Mouse (Mus musculus) liver, postnatal 0 days (tissue): Measurements from ENCODE around the gene Ppp4c. TPM values are rescaled to one million over a fixed set of nuclear protein-coding genes. Genes with fewer than 3 reads are reported as not detected.

Experiments
- ATAC-seq: fragments of 200-750 bp; cut with Nextera tagmentation; 2 replicates; pipeline ENCODE4 v1.8.0; 2017; ENCODE audit warnings: mild to moderate bottlenecking, moderate library complexity
- DNase-seq: peaks from one replicate; pipeline ENCODE4 v3.0.0-alpha.2; 2016
- H3K27ac ChIP-seq: fragments of 300-500 bp; sonication (generic); 2 replicates; pipeline ENCODE4 v1.5.1; 2014; ENCODE audit warnings: antibody characterized with exemption, moderate library complexity, mild to moderate bottlenecking, low read depth
- H3K27me3 ChIP-seq: fragments of 300-500 bp; sonication (generic); 2 replicates; pipeline ENCODE4 v1.6.1; 2014; ENCODE audit warnings: low read length, control low read depth, mixed read lengths; ENCODE audit not compliant: insufficient read depth
- H3K36me3 ChIP-seq: fragments of 300-500 bp; sonication (generic); replicated peaks from 2 replicates; pipeline ENCODE4 v1.6.1; 2014; ENCODE audit warnings: mild to moderate bottlenecking, control low read depth, low read length, moderate library complexity, mixed read lengths; ENCODE audit not compliant: insufficient read depth
- H3K4me1 ChIP-seq: fragments of 300-500 bp; sonication (generic); 2 replicates; pipeline ENCODE4 v1.6.1; 2014; ENCODE audit warnings: antibody characterized with exemption, mild to moderate bottlenecking, control low read depth; ENCODE audit not compliant: insufficient read depth
- H3K4me2 ChIP-seq: fragments of 300-500 bp; sonication (generic); 2 replicates; pipeline ENCODE4 v1.6.1; 2014; ENCODE audit warnings: low read depth, mild to moderate bottlenecking, low read length, moderate library complexity, mixed read lengths
- H3K4me3 ChIP-seq: fragments of 300-500 bp; sonication (generic); 2 replicates; pipeline ENCODE4 v1.5.1; 2014; ENCODE audit warnings: low read depth, low read length
- H3K9ac ChIP-seq: fragments of 300-500 bp; sonication (generic); replicated peaks from 2 replicates; pipeline ENCODE4 v1.6.1; 2014; ENCODE audit warnings: mild to moderate bottlenecking, moderate library complexity
- H3K9me3 ChIP-seq: fragments of 300-500 bp; sonication (generic); 2 replicates; pipeline ENCODE4 v1.6.1; 2016; ENCODE audit warnings: mild to moderate bottlenecking, control low read depth, low read length, mixed read lengths
- CTCF ChIP-seq: sonication (generic); IDR thresholded peaks from 2 replicates; pipeline ENCODE4 v1.5.1; 2016; ENCODE audit warnings: antibody characterized with exemption, low read depth
- EP300 ChIP-seq: IDR thresholded peaks from 2 replicates; pipeline ENCODE4 v1.6.1; 2016; ENCODE audit warnings: antibody characterized with exemption, low read depth, mild to moderate bottlenecking
- WGBS: fragments of 180-500 bp; shearing (Covaris S2); extraction: QIAGEN DNeasy Blood & Tissue Kit; methylation state at CpG from one replicate; pipeline ENCODE4 v1.1.7; 2014; ENCODE audit not compliant: insufficient replicate concordance; 5-methylcytosine and 5-hydroxymethylcytosine counted together
- polyA plus RNA-seq: library from polyadenylated mRNA; unstranded; fragments of >200 nt; fragmentation: Nextera tagmentation; extraction: Ambion mirVana; gene quantifications from 2 replicates; pipeline ENCODE4 v1.2.1, GENCODE M21; 2015

Gene Ppp4c
- polyA plus RNA-seq, 1 experiment from 2014 or later: 69.9 TPM

- DNase-seq (no peak), ATAC-seq (no peak)
- Histone ChIP-seq H3K27me3 (peaks cover 37% of the 10 kb centered on the region), H3K36me3 (no peaks in the 10 kb centered on the region), H3K27ac (no peak overlapping the region), H3K4me1 (no peaks in the 10 kb centered on the region), H3K9me3 (no peaks in the 10 kb centered on the region), H3K4me2 (no peak overlapping the region), H3K9ac (no peak overlapping the region), H3K4me3 (no peak overlapping the region)
- WGBS: 19% methylated on average over 10 of the region's 10 CpGs
- TF ChIP-seq EP300: no peak
- no peak for TF ChIP-seq CTCF
Measured at GRCm38 (mm10) chr7:126823940-126824339, 31.6 kb upstream of the Ppp4c start.

DNA sequence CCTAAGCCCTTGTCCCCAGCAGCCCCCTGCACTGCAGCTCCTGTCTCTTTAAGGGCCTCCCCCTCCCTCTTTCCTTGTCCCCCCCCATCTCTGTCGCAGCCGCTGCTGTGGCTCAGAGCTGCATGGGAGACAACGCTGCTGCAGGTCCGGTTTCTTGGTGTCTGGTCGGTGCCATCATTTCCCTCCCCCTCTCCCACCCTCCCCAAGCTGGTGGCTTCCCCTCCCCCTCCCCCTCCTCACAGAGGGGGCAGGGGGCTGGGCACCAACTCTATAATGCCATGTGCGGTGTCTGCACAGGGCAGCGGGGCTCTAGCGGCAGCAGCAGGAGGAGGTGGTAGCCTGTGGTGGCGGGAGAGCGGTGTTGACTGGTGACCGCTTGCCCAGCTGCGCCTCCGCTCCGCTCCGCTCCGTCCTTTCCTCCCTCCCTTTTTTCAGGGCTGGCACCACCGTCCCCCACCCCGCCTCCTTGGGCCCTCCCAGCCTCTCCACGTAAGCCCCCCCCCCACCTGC, 31.0 kb upstream of the Ppp4c start:
- Histone ChIP-seq H3K27me3 (peaks cover 33% of the 10 kb centered on the region), H3K27ac (no peak overlapping the region), H3K4me1 (no peaks in the 10 kb centered on the region), H3K36me3 (no peaks in the 10 kb centered on the region), H3K9ac (no peak overlapping the region), H3K4me2 (no peak overlapping the region), H3K9me3 (no peaks in the 10 kb centered on the region), H3K4me3 (no peak overlapping the region)
- no peak for TF ChIP-seq EP300
- no peak for TF ChIP-seq CTCF
- ATAC-seq (no peak), DNase-seq (no peak)
- 6% methylated on average over 17 of the region's 19 CpGs for WGBS

GRCm38 (mm10) chr7:126822741-126823140, 30.4 kb upstream of the Ppp4c start:
- no peak for DNase-seq
- 45% methylated on average over 9 of the region's 9 CpGs for WGBS
- ATAC-seq: 0 out of 2 replicates have a peak, but pooled peaks have one; percentile 2
- peaks cover 33% of the 10 kb centered on the region for H3K27me3 ChIP-seq
- H3K36me3 ChIP-seq: no peaks in the 10 kb centered on the region
- TF ChIP-seq EP300: no peak
- TF ChIP-seq CTCF: no peak
- no peaks in the 10 kb centered on the region for H3K4me1 ChIP-seq
- no peak overlapping the region for H3K27ac ChIP-seq
- no peaks in the 10 kb centered on the region for H3K9me3 ChIP-seq
- H3K9ac ChIP-seq: no peak overlapping the region
- no peak overlapping the region for H3K4me3 ChIP-seq
- no peak overlapping the region for H3K4me2 ChIP-seq

GRCm38 (mm10) chr7:126821835-126822511, 29.7 kb upstream of the Ppp4c start:
- no peaks in the 10 kb centered on the region for H3K4me1 ChIP-seq
- H3K9ac ChIP-seq: no peak overlapping the region
- peak; percentile 63 for ATAC-seq
- TF ChIP-seq EP300 (no peak), CTCF (peak; percentile 96)
- no peak overlapping the region for H3K4me2 ChIP-seq
- peaks cover 33% of the 10 kb centered on the region for H3K27me3 ChIP-seq
- no peaks in the 10 kb centered on the region for H3K9me3 ChIP-seq
- H3K27ac ChIP-seq: no peak overlapping the region
- 17% methylated on average over 7 of the region's 7 CpGs for WGBS
- H3K4me3 ChIP-seq: no peak overlapping the region
- peak; percentile 85 for DNase-seq
- H3K36me3 ChIP-seq: no peaks in the 10 kb centered on the region

DNA sequence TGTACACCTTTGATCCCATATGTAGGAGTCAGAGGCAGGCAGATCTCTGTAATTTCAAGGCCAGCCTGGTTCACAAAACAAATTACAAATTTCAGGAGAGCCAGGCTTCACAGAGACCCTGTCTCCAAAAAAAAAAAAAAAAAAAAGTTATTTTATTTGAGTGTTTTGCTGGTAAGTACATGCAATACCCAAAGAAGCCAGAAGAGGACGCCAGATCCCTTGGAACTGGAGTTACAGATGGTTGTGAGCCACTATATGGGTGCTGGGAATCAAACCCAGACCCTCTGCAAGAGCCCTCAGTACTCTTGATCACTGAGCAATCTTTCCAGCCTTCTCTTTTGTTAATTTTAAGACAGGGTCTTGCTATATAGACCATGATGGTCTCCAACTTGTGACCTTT, 26.5 kb upstream of the Ppp4c start:
- Histone ChIP-seq H3K4me2 (no peak overlapping the region), H3K27ac (no peak overlapping the region), H3K4me3 (no peak overlapping the region), H3K9me3 (no peaks in the 10 kb centered on the region), H3K4me1 (no peaks in the 10 kb centered on the region), H3K9ac (no peak overlapping the region), H3K27me3 (peaks cover 16% of the 10 kb centered on the region), H3K36me3 (no peaks in the 10 kb centered on the region)
- DNase-seq: no peak
- WGBS: 32% methylated on average over 1 of the region's 1 CpGs
- TF ChIP-seq EP300 (no peak), CTCF (peak; percentile 36)
- ATAC-seq: no peak

GRCm38 (mm10) chr7:126817595-126817994, 25.3 kb upstream of the Ppp4c start:
- no peak for TF ChIP-seq CTCF
- TF ChIP-seq EP300: no peak
- WGBS: 80% methylated on average over 7 of the region's 7 CpGs
- ATAC-seq: no peak

More at GRCm38 (mm10) chr7:126817595-126817994, 25.3 kb upstream of the Ppp4c start:
- Histone ChIP-seq H3K4me1 (no peaks in the 10 kb centered on the region), H3K4me2 (no peak overlapping the region), H3K27me3 (peaks cover 4% of the 10 kb centered on the region; the same call in 1 of the 2 replicates), H3K36me3 (no peaks in the 10 kb centered on the region), H3K4me3 (no peak overlapping the region), H3K9me3 (no peaks in the 10 kb centered on the region), H3K9ac (no peak overlapping the region), H3K27ac (no peak overlapping the region)
- DNase-seq: no peak
